Mouse (Mus musculus) lung, postnatal 0 days (tissue): ENCODE results near the gene Ttc16.

Experiments used
- CTCF ChIP-seq: IDR thresholded peaks from 2 replicates; pipeline ENCODE4 v1.5.1; 2016; ENCODE audit warnings: antibody characterized with exemption, mild to moderate bottlenecking
- EP300 ChIP-seq: IDR thresholded peaks from 2 replicates; pipeline ENCODE4 v1.6.1; 2016; ENCODE audit warnings: antibody characterized with exemption, mild to moderate bottlenecking, control low read depth

DNA sequence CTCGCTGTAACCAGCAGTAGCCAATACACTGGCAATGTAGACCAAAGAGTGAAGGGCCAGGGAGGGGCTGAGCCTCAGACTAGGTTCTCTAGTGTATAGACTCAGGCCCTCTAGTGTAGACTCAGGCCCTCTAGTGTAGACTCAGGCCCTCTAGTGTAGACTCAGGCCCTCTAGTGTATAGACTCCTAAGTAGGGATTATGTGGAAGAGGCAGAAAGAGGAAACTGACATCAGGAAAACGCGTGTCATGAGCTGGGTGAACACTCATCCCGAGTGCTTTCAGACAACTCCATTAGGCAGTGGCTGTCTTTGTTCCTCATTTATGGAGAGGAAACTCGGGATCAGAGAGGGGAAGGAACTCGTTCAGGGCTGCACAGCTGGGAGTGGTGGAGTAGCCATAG lies 38.4 kb downstream of the Ttc16 start:
- peak; percentile 12; the same call in 1 of the 2 replicates for TF ChIP-seq CTCF
- no peak for TF ChIP-seq EP300
